Mouse (Mus musculus) liver, postnatal 0 days (tissue): ENCODE results near the gene Pstpip1. TPM values are rescaled to one million over a fixed set of nuclear protein-coding genes. Genes with fewer than 3 reads are reported as not detected.

Source experiments
- ATAC-seq: fragments of 200-750 bp; cut with Nextera tagmentation; 2 replicates; pipeline ENCODE4 v1.8.0; 2017; ENCODE audit warnings: mild to moderate bottlenecking, moderate library complexity
- DNase-seq: peaks from one replicate; pipeline ENCODE4 v3.0.0-alpha.2; 2016
- H3K27ac ChIP-seq: fragments of 300-500 bp; sonication (generic); 2 replicates; pipeline ENCODE4 v1.5.1; 2014; ENCODE audit warnings: antibody characterized with exemption, moderate library complexity, mild to moderate bottlenecking, low read depth
- H3K27me3 ChIP-seq: fragments of 300-500 bp; sonication (generic); 2 replicates; pipeline ENCODE4 v1.6.1; 2014; ENCODE audit warnings: low read length, control low read depth, mixed read lengths; ENCODE audit not compliant: insufficient read depth
- H3K36me3 ChIP-seq: fragments of 300-500 bp; sonication (generic); replicated peaks from 2 replicates; pipeline ENCODE4 v1.6.1; 2014; ENCODE audit warnings: mild to moderate bottlenecking, control low read depth, low read length, moderate library complexity, mixed read lengths; ENCODE audit not compliant: insufficient read depth
- H3K4me1 ChIP-seq: fragments of 300-500 bp; sonication (generic); 2 replicates; pipeline ENCODE4 v1.6.1; 2014; ENCODE audit warnings: antibody characterized with exemption, mild to moderate bottlenecking, control low read depth; ENCODE audit not compliant: insufficient read depth
- H3K4me2 ChIP-seq: fragments of 300-500 bp; sonication (generic); 2 replicates; pipeline ENCODE4 v1.6.1; 2014; ENCODE audit warnings: low read depth, mild to moderate bottlenecking, low read length, moderate library complexity, mixed read lengths
- H3K4me3 ChIP-seq: fragments of 300-500 bp; sonication (generic); 2 replicates; pipeline ENCODE4 v1.5.1; 2014; ENCODE audit warnings: low read depth, low read length
- H3K9ac ChIP-seq: fragments of 300-500 bp; sonication (generic); replicated peaks from 2 replicates; pipeline ENCODE4 v1.6.1; 2014; ENCODE audit warnings: mild to moderate bottlenecking, moderate library complexity
- H3K9me3 ChIP-seq: fragments of 300-500 bp; sonication (generic); 2 replicates; pipeline ENCODE4 v1.6.1; 2016; ENCODE audit warnings: mild to moderate bottlenecking, control low read depth, low read length, mixed read lengths
- CTCF ChIP-seq: sonication (generic); IDR thresholded peaks from 2 replicates; pipeline ENCODE4 v1.5.1; 2016; ENCODE audit warnings: antibody characterized with exemption, low read depth
- EP300 ChIP-seq: IDR thresholded peaks from 2 replicates; pipeline ENCODE4 v1.6.1; 2016; ENCODE audit warnings: antibody characterized with exemption, low read depth, mild to moderate bottlenecking
- WGBS: fragments of 180-500 bp; shearing (Covaris S2); extraction: QIAGEN DNeasy Blood & Tissue Kit; methylation state at CpG from one replicate; pipeline ENCODE4 v1.1.7; 2014; ENCODE audit not compliant: insufficient replicate concordance; 5-methylcytosine and 5-hydroxymethylcytosine counted together
- polyA plus RNA-seq: library from polyadenylated mRNA; unstranded; fragments of >200 nt; fragmentation: Nextera tagmentation; extraction: Ambion mirVana; gene quantifications from 2 replicates; pipeline ENCODE4 v1.2.1, GENCODE M21; 2015

Pstpip1 gene
- polyA plus RNA-seq, 1 experiment from 2014 or later = 5.5 TPM

DNA sequence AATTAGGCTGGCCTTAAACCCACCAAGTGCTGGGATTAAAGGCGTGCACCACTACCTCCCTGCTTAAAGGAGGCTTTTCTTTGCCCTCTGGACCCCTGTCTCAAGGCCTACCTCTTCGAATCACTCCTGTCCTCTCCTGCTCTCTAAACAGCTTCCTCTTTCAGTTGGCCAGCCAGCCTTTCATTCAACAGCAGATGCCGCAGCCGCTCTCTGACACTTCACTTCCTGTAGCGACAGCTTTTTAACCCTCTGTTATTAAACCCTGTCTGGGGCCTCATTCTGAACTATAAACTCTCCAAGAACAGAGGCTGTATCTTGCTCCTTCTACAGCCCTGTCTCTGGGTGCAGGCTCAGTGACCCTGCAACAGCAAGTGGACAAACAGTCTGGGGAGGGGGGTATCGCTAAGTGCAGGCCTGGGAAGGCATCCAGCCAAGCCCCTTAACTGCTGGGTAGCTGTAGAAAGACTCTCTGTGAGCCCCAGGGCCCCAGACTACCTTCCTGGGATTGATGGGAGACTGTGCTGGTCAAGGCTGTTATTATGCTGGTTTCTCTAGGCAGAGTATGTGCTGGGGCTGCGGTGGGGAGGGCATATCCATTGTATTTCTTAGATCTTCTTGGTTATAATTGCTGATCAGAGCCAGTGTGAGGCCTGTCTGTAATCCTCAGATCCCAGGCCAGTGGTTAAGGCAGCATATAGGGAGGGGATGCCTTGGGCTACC lies 13.7 kb upstream of the Pstpip1 start:
- 26% methylated on average over 7 of the region's 7 CpGs for WGBS
- H3K9ac ChIP-seq = peak overlapping the region; percentile 21; the same call in 1 of the 2 replicates
- DNase-seq = peak; percentile 46

DNA sequence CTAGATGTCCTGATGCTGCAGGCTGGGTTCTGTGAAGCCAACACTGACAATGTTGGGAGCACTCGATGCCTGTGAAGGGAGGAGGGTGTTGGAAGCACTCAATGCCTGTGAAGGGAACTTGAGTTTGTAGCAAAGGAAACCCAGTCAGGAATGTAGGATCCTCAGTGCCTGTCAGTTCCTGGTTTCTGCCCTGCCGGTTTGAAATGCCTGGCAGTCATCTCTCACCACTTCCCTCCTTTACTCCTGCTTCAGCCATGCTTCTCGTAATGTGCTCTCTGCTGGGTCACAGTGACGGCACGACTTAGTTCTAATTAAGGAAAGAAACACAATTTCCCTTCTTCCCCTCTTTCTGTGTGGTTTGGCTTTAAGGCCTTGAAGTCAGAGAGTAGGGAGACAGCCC lies 10.2 kb upstream of the Pstpip1 start:
- H3K9ac ChIP-seq = no peak overlapping the region
- DNase-seq (no peak), ATAC-seq (no peak)
- H3K27ac ChIP-seq = no peak overlapping the region
- H3K4me2 ChIP-seq = no peak overlapping the region
- H3K36me3 ChIP-seq = no peaks in the 10 kb centered on the region
- no peak overlapping the region for H3K4me3 ChIP-seq
- H3K27me3 ChIP-seq = no peaks in the 10 kb centered on the region
- peaks cover 6% of the 10 kb centered on the region for H3K4me1 ChIP-seq
- TF ChIP-seq CTCF = no peak
- TF ChIP-seq EP300 = no peak
- WGBS = 48% methylated on average over 5 of the region's 5 CpGs
- H3K9me3 ChIP-seq = no peaks in the 10 kb centered on the region

More for the DNA sequence above, 13.7 kb upstream of the Pstpip1 start:
- Histone ChIP-seq H3K4me3 (no peak overlapping the region), H3K9me3 (no peaks in the 10 kb centered on the region), H3K36me3 (no peaks in the 10 kb centered on the region), H3K27me3 (no peaks in the 10 kb centered on the region), H3K27ac (peak overlapping the region; percentile 29), H3K4me2 (no peak overlapping the region), H3K4me1 (peaks cover 6% of the 10 kb centered on the region)
- TF ChIP-seq CTCF = no peak
- TF ChIP-seq EP300 = no peak
- ATAC-seq = peak; percentile 41

DNA sequence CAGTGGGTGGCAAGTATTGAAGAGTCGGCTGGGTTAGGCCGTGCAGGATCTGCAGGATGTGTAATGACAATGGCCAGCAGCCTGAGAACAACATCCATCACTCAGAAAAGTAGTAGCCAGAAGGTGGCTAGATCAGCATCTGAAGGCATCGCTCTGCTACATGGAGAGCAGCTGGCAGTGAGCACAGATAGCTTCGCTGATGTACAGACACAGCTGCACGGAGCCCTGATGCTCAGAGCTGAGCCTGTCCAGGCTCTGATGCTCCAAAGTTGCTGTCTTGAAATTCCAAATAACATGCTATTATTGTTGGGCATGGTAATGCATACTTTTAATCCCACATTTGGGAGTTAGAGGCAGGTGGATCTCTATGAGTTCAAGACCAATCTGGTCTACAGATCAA lies 3.2 kb upstream of the Pstpip1 start:
- Histone ChIP-seq H3K4me3 (no peak overlapping the region), H3K27me3 (no peaks in the 10 kb centered on the region), H3K4me2 (no peak overlapping the region), H3K4me1 (peaks cover 3% of the 10 kb centered on the region; the same call in 1 of the 2 replicates), H3K27ac (no peak overlapping the region), H3K9me3 (no peaks in the 10 kb centered on the region), H3K36me3 (no peaks in the 10 kb centered on the region), H3K9ac (no peak overlapping the region)
- DNase-seq = no peak
- 71% methylated on average over 5 of the region's 5 CpGs for WGBS
- ATAC-seq = no peak
- no peak for TF ChIP-seq EP300
- TF ChIP-seq CTCF = no peak

DNA sequence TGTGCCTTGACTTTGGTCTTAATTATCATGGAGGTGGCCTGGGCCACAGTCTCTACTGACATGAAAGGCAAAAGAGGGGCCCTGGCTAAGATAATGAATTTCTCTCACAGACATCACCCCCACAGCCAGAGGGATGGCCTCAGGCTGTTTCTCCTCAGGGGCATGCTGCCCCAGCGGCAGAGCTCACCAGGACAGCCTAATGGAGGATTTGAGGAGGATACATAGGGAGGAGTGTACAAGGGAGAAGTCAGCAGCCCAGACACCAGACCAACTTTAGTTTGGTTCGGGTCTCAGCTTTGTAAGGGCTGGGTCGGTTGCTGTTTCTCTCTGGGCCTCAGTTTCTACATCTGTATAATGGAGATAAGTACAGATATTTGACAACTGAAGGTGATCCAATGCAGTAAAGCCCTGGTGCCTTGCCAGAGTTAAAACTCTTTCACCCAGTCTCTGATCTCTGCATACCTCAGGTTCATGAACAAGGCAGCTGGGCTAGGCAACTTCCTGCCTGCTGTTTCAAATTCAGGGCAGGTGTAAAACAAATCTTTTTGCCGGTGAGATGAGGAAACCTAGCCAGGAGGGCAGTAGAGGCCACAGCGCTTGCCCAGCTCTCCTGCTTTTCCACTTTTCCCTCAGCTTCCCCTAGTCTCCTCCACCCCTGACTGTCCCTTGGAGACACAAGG lies 924 bp downstream of the Pstpip1 start:
- H3K27ac ChIP-seq = peak overlapping the region; percentile 75
- H3K27me3 ChIP-seq = no peaks in the 10 kb centered on the region
- DNase-seq = no peak
- H3K9ac ChIP-seq = peak overlapping the region; percentile 60
- H3K4me2 ChIP-seq = peak overlapping the region; percentile 48
- ATAC-seq = no peak
- no peaks in the 10 kb centered on the region for H3K36me3 ChIP-seq
- no peaks in the 10 kb centered on the region for H3K9me3 ChIP-seq
- peaks cover 3% of the 10 kb centered on the region; the same call in 1 of the 2 replicates for H3K4me1 ChIP-seq
- 46% methylated on average over 5 of the region's 5 CpGs for WGBS
- peak overlapping the region; percentile 46 for H3K4me3 ChIP-seq
- TF ChIP-seq EP300 (no peak), CTCF (no peak)

DNA sequence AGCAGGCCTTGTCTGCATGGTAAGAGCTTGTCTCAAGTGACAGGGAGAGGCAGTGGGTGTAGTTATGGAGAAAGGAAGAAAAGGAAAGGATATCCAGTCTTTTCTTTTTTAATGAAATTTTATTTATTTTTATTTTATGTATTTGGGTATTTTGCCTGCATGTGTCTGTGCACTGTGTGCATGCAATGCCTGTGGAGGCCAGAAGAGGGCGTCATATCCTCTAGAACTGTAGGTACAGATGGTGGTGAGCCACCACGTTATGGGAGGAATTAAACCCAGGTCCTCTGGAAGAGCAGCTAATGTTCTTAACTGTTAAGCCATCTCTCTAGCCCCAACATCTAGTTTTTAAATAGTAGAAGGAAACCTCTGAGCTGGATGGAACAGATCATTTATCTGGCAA lies 2.3 kb downstream of the Pstpip1 start:
- no peaks in the 10 kb centered on the region for H3K27me3 ChIP-seq
- peak; percentile 57 for TF ChIP-seq CTCF
- TF ChIP-seq EP300 = no peak
- DNase-seq (no peak), ATAC-seq (no peak)
- peaks cover 3% of the 10 kb centered on the region; the same call in 1 of the 2 replicates for H3K4me1 ChIP-seq
- H3K4me3 ChIP-seq = peak overlapping the region; percentile 46
- H3K27ac ChIP-seq = no peak overlapping the region
- no peak overlapping the region for H3K9ac ChIP-seq
- 23% methylated on average over 2 of the region's 2 CpGs for WGBS
- H3K9me3 ChIP-seq = no peaks in the 10 kb centered on the region
- H3K4me2 ChIP-seq = peak overlapping the region; percentile 48
- H3K36me3 ChIP-seq = no peaks in the 10 kb centered on the region

DNA sequence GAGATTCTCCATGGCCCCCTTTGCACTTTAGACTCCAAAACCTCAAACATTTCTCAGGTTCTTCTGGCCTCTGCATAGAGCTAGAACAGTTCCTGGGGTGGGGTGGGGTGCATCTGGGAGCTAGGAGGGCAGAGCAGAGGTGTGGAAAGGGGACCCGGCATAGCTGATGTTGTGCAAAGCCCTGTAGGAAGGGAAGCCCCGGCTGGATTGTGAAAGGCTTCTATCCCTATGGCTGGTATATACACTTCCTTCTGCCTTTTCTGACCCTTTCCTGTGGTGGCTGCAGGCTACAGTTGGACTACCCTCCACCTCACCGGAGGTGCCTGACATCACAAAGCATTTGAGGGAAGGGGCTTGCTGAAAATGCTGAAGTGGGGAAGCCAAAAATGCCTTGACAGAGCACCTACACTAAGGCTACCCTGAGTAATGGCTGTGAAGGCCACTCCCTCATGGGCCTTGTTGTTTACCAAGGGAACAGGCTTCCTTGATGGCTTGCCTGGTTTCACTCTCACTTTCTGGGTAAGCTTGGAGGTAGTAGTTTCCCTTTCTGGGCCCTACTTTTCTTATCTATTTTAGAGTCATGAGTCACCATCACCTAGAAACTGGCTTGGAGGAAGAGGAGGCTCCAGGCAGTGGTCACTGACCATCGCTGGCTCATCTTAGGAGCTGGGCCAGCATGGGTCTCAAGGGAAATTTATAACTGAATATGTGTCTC lies 8.0 kb downstream of the Pstpip1 start:
- DNase-seq (no peak), ATAC-seq (no peak; the same call in 1 of the 2 replicates)
- H3K9me3 ChIP-seq = no peaks in the 10 kb centered on the region
- H3K4me3 ChIP-seq = no peak overlapping the region
- no peaks in the 10 kb centered on the region for H3K27me3 ChIP-seq
- H3K36me3 ChIP-seq = no peaks in the 10 kb centered on the region
- H3K4me2 ChIP-seq = peak overlapping the region; percentile 10; the same call in 1 of the 2 replicates
- WGBS = 33% methylated on average over 4 of the region's 4 CpGs
- H3K27ac ChIP-seq = peak overlapping the region; percentile 53
- peaks cover 5% of the 10 kb centered on the region; the same call in 1 of the 2 replicates for H3K4me1 ChIP-seq
- H3K9ac ChIP-seq = no peak overlapping the region
- TF ChIP-seq CTCF (no peak), EP300 (no peak)
